Mouse (Mus musculus) erythroblast, embryonic 14.5 days (primary cell): Measurements from ENCODE around the gene Sdf4. TPM values are rescaled to one million over a fixed set of nuclear protein-coding genes. Genes with fewer than 3 reads are reported as not detected.

Experiments
- H3K27me3 ChIP-seq: 2 replicates; pipeline ENCODE4 v1.6.1; 2012; ENCODE audit warnings: inconsistent platforms; ENCODE audit not compliant: control insufficient read depth
- H3K36me3 ChIP-seq: 2 replicates; pipeline ENCODE4 v1.6.1; 2012; ENCODE audit warnings: mild to moderate bottlenecking, inconsistent platforms; ENCODE audit not compliant: control insufficient read depth
- H3K4me1 ChIP-seq: 2 replicates; pipeline ENCODE4 v1.6.1; 2012; ENCODE audit warnings: inconsistent platforms; ENCODE audit not compliant: control insufficient read depth
- H3K4me3 ChIP-seq: replicated peaks from 2 replicates; pipeline ENCODE3; 2012; ENCODE audit warnings: moderate library complexity, mild to moderate bottlenecking, inconsistent platforms
- H3K9me3 ChIP-seq: 2 replicates; pipeline ENCODE4 v1.6.1; 2012; ENCODE audit warnings: low read length, inconsistent platforms, mixed read lengths; ENCODE audit not compliant: control insufficient read depth
- GATA1 ChIP-seq: IDR thresholded peaks from 2 replicates; pipeline ENCODE4 v1.6.1; 2012; ENCODE audit warnings: low read length, inconsistent platforms, mixed read lengths
- TAL1 ChIP-seq: IDR thresholded peaks from 3 replicates; pipeline ENCODE4 v1.6.1; 2012; ENCODE audit warnings: low read length, inconsistent platforms, mixed read lengths
- polyA plus RNA-seq: library from polyadenylated mRNA; stranded (reverse); fragments of >175 nt; gene quantifications from 2 replicates; pipeline ENCODE4 v1.2.3, GENCODE M21; 2012

Sdf4 gene
- polyA plus RNA-seq, 1 experiment, result 4.3 TPM

GRCm38 (mm10) chr4:155992906-155993547, 355 bp downstream of the Sdf4 start:
- Histone ChIP-seq H3K9me3 (no peaks in the 10 kb centered on the region), H3K4me1 (peaks cover 72% of the 10 kb centered on the region), H3K36me3 (peaks cover 34% of the 10 kb centered on the region), H3K27me3 (no peaks in the 10 kb centered on the region), H3K4me3 (peak overlapping the region; percentile 78)
- TF ChIP-seq GATA1 (no peak), TAL1 (no peak)

GRCm38 (mm10) chr4:155993606-155994005, 934 bp downstream of the Sdf4 start:
- H3K27me3 ChIP-seq, result no peaks in the 10 kb centered on the region
- H3K36me3 ChIP-seq, result peaks cover 40% of the 10 kb centered on the region
- peaks cover 67% of the 10 kb centered on the region for H3K4me1 ChIP-seq
- H3K4me3 ChIP-seq, result peak overlapping the region; percentile 78
- H3K9me3 ChIP-seq, result no peaks in the 10 kb centered on the region
- TF ChIP-seq GATA1 (no peak), TAL1 (no peak)

GRCm38 (mm10) chr4:156004109-156004508, 11.4 kb downstream of the Sdf4 start:
- TF ChIP-seq TAL1 (no peak), GATA1 (no peak)
- Histone ChIP-seq H3K27me3 (no peaks in the 10 kb centered on the region), H3K4me3 (no peak overlapping the region), H3K9me3 (no peaks in the 10 kb centered on the region), H3K4me1 (no peaks in the 10 kb centered on the region), H3K36me3 (peaks cover 93% of the 10 kb centered on the region)

GRCm38 (mm10) chr4:156008369-156008768, 15.7 kb downstream of the Sdf4 start:
- Histone ChIP-seq H3K4me1 (no peaks in the 10 kb centered on the region), H3K27me3 (no peaks in the 10 kb centered on the region), H3K4me3 (no peak overlapping the region), H3K36me3 (peaks cover 95% of the 10 kb centered on the region), H3K9me3 (no peaks in the 10 kb centered on the region)
- TF ChIP-seq TAL1 (no peak), GATA1 (no peak)

GRCm38 (mm10) chr4:156013637-156014036, 21.0 kb downstream of the Sdf4 start, which contains the start of gene Tnfrsf4:
Gene Tnfrsf4, plus strand, starts transcription at chr4:156013843.
- H3K36me3 ChIP-seq, result peaks cover 82% of the 10 kb centered on the region
- no peaks in the 10 kb centered on the region for H3K9me3 ChIP-seq
- H3K4me1 ChIP-seq, result no peaks in the 10 kb centered on the region
- H3K4me3 ChIP-seq, result no peak within 1 kb of the TSS
- no peak for TF ChIP-seq TAL1
- TF ChIP-seq GATA1, result no peak
- H3K27me3 ChIP-seq, result no peaks in the 10 kb centered on the region

GRCm38 (mm10) chr4:156014436-156014835, 21.8 kb downstream of the Sdf4 start:
- H3K27me3 ChIP-seq, result no peaks in the 10 kb centered on the region
- no peaks in the 10 kb centered on the region for H3K4me1 ChIP-seq
- H3K36me3 ChIP-seq, result peaks cover 74% of the 10 kb centered on the region
- no peak for TF ChIP-seq TAL1
- no peak for TF ChIP-seq GATA1
- no peak overlapping the region for H3K4me3 ChIP-seq
- no peaks in the 10 kb centered on the region for H3K9me3 ChIP-seq

GRCm38 (mm10) chr4:156019771-156020170, 27.1 kb downstream of the Sdf4 start:
- Histone ChIP-seq H3K27me3 (no peaks in the 10 kb centered on the region), H3K4me1 (peaks cover 4% of the 10 kb centered on the region), H3K9me3 (no peaks in the 10 kb centered on the region), H3K36me3 (peaks cover 23% of the 10 kb centered on the region), H3K4me3 (no peak overlapping the region)
- TF ChIP-seq TAL1 (no peak), GATA1 (no peak)

- Histone ChIP-seq H3K4me1 (peaks cover 4% of the 10 kb centered on the region), H3K27me3 (no peaks in the 10 kb centered on the region), H3K9me3 (no peaks in the 10 kb centered on the region), H3K4me3 (no peak overlapping the region), H3K36me3 (peaks cover 7% of the 10 kb centered on the region)
- TF ChIP-seq GATA1 (no peak), TAL1 (no peak)
Observed at GRCm38 (mm10) chr4:156021381-156021780, 28.7 kb downstream of the Sdf4 start.

- H3K9me3 ChIP-seq, result no peaks in the 10 kb centered on the region
- TF ChIP-seq TAL1, result no peak
- TF ChIP-seq GATA1, result no peak
- H3K4me1 ChIP-seq, result peaks cover 4% of the 10 kb centered on the region
- H3K27me3 ChIP-seq, result no peaks in the 10 kb centered on the region
- no peak overlapping the region for H3K4me3 ChIP-seq
- peaks cover 4% of the 10 kb centered on the region for H3K36me3 ChIP-seq
Observed at GRCm38 (mm10) chr4:156021942-156022419, 29.3 kb downstream of the Sdf4 start.
